Mouse (Mus musculus) CD4-positive, CD25-positive, alpha-beta regulatory T cell, adult 2 months (primary cell): ENCODE data around the gene Prss32.
"Not testable (repeated sequence)": the region's sequence is repeated elsewhere in the genome, so short reads cannot be mapped to it uniquely, and the experiment has no call there.

Experiments
- DNase-seq: peaks from one replicate; pipeline ENCODE4 v3.0.0-alpha.2; 2012; ENCODE audit warnings: low read depth, low spot score

Prss32 gene

DNA sequence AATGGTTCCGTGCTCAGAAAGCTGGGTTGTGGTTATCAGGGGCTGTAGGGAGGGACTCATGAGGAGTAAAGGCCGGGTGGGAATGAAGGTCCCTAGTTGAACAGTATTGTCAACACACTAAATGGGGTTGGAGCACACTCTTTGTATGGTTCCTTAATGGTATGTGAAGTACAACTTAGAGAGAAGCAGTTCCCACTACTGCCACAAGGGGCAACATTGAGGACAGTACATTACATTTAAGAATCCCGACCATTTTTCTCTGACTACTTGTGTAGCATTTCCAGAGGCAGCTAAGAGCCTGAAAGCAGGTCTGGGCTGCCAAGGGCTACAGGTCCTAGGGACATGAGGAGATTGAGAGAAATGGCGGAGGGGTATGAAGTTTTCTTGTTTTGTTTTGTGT lies 2.5 kb upstream of the Prss32 start:
- peak; percentile 87 for DNase-seq

DNA sequence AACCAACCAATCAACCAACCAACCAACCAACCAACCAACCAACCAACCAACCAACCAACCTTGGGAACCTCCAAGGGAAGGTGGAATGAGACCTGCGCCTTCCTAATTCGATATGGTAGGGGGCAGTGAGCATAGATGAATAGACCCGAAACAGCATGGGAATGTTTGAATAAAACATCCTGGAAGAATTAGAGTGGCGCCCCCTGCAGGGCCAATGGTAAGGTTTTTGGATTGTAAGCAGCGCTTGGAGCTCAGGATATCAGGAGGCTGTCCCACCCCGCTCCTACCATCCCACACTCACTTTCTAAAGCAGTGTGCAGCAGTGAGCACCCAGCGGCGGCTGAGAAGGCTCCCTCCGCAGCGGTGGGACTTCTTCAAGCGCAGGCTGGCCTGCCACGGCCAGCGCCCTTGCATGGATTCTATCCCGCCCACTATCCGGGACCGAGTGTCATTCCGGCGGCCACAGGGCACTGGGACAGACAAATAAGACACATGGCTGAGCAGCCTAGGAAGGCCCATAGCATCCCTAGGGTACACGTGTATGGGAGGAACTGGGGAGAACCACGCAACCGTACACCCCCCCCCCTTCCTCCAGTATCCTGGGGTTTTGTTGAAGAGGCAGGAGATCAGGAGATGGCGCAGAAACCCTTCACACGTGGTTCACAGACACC lies 379 bp upstream of the Prss32 start:
- peak; percentile 58 for DNase-seq

DNA sequence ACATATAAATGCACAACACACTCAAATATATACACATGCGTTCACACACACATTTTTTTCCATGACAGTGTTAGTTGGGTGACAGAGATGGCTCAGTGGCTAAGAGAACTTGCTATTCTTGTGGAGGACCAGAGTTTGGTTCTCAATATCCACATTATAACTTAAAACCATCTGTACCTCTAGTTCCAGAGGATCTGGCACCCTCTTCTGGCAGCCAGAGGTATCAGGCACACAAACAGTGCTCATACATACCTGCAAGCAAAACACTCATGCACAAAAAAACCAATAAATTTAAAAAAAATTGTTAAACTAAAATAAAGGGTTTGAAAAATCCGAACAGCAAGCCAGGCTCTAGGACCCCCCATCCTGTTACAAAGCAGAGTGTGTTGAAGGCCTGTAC lies 6.4 kb downstream of the Prss32 start:
- DNase-seq = peak; percentile 35

DNA sequence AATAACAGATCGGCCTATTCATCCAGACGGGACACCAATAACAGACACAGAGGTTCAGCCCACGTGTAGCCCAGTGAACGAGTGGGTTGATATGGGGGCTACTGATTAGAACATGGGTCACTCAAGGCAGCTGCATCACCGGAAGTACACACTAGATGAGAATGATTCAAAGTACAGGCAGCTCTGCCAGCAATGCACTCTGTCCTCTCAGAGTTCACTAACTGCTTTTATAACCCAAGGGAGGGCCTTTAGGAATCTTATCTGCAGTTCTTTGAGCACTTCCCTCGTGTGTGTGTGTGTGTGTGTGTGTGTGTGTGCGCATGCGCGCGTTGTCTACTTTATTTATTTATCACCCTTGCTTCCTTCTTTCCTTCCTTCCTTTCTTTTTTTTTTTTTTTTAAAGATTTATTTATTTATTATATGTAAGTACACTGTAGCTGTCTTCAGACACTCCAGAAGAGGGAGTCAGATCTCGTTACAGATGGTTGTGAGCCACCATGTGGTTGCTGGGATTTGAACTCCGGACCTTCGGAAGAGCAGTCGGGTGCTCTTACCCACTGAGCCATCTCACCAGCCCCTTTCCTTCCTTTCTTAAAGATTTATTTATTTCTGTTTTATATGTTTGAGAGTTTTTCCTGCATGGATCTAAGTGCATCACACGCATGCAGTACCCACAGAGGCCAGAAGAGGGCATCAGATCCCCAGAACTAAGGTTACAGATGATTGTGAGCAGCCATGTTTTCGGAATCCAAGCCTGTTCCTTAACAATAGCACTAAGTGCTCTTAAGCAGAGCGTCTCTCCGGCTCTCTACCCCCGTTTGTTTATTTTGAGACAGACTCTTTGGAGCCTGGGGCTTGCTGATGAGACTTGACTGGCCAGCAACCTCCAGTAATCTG lies 7.4 kb downstream of the Prss32 start:
- peak; percentile 81 for DNase-seq

DNA sequence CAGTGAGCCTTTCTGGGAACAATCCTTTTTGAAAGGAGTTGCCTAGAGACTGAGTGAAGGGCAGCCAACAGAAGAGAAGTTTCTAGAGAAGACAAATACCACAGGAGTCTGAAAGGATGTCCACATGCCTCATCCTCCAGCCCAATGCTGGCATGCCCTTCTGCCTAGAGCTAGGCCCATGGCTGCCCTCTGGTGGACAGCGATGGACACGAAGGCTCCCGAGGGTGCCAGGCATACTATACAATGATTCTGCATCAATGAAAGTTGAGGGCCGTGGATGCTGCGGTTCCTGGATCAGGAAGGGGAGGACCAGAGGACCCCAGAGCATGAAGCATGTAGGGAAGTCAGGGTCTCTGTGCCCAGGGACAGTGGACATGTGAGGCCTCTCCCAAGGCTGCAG lies 9.6 kb downstream of the Prss32 start:
- peak; percentile 73 for DNase-seq

DNA sequence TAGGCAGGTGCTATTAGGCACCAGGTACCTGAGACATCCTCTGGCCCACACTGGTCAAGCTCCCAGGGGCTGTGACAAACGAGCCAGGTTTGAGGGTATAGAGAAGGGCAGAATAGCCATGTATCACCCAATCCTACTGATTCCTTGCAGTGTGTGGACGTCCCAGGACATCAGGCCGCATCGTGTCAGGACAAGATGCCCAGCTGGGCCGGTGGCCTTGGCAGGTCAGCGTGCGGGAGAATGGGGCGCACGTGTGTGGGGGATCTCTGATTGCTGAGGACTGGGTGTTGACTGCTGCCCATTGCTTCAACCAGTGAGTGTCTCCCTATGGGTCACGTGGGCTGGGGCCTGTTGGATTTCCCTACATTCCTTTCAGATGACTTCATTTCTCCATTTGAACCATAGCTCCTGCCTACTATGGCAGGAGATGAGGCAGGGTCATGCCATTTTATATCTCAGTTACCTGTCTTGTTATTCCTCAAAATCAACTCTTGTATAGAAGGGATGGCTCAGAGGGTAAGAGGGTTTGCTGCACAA lies 10.6 kb downstream of the Prss32 start:
- no peak for DNase-seq

DNA sequence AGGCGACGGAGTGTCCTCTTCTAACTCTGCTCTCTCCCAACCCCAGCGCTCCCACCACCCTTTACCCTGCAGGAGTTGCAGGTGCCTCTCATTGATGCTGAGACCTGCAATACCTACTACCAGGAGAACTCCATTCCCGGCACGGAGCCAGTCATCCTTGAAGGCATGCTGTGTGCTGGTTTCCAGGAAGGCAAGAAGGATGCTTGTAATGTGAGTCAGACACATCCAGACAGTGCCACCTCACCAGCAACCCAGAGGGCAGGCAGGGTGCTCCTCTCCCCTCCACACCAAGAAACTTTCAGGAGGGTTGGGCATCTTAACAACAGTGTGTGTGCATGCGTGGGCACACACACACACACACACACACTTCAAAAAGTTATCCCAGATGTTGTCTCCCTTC lies 13.5 kb downstream of the Prss32 start:
- DNase-seq = no peak

DNA sequence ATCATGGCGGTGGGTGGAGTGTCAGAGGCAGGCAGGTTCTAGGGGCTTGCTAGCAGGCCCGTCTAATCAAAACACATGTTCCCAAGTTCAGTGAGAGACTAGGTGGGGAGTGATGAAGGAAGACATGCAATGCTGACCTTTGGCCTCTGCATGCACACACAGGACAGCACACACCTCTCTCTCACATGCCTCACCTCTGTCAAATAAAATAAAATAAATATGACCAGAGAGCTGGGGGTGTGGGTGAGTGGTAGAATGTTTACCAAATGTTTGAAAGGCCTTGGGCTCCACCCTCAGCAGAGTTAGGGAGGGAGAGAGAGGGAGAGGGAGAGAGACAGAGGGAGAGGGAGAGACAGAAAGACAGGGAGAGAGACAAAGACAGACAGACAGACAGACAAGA lies 14.3 kb downstream of the Prss32 start:
- DNase-seq = no peak

DNA sequence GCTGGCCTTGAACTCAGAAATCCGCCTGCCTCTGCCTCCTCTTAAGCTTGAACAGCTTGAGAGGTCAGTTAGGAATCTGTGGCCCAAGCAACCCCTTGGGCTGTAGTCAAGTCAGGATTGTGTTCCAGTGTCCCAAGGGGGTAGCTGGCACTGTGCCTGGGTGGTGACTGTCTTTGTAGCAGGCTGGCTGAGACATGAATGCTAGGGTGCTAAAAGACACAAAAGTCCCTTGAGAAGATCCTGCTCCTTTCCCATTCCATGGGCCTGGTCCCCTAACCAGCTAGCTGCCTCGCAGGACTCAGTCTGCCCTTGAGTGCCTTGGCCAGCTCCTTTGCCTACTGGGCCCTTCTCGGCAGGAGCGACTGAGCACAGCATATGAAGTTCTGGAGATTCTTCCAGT lies 19.3 kb downstream of the Prss32 start:
- no peak for DNase-seq

DNA sequence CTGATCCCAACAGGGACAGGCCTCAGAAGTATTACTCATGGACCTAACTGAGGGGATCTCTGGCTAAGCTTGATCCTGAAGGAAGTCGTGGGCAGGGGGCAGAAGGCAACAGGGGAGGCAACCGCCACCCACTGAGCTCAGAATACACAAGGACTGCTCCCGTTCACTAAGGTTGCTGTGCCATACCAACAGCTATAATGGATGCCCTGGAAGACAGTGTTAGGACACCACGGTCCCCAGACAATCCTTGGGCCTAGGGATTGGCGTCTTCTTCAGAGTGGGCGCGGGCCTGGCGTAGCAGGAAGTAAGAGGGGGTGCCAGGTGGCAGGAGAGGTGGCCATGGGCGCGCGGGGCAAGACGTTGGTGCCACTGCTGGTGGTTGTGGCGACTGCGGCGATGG lies 24.1 kb downstream of the Prss32 start, which contains the start of gene Prss21:
TSS of gene Prss21 (plus strand) at position 301 of the 400 bp plus-strand sequence.
- DNase-seq = no peak

DNA sequence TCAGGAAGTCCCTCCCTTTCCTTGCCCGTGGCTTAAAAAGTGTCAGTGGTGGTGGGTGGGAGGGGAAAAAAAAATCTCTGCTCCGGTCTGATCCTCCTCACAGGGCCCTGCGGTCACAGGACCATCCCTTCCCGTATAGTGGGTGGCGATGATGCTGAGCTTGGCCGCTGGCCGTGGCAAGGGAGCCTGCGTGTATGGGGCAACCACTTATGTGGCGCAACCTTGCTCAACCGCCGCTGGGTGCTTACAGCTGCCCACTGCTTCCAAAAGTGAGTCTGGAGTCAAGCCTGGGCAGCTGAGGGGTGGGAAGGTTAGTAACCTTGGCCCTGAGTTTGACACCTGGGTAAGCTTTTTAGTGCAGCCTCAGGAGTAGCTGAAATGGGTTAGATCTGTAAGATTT lies 24.9 kb downstream of the Prss32 start:
- DNase-seq = no peak

DNA sequence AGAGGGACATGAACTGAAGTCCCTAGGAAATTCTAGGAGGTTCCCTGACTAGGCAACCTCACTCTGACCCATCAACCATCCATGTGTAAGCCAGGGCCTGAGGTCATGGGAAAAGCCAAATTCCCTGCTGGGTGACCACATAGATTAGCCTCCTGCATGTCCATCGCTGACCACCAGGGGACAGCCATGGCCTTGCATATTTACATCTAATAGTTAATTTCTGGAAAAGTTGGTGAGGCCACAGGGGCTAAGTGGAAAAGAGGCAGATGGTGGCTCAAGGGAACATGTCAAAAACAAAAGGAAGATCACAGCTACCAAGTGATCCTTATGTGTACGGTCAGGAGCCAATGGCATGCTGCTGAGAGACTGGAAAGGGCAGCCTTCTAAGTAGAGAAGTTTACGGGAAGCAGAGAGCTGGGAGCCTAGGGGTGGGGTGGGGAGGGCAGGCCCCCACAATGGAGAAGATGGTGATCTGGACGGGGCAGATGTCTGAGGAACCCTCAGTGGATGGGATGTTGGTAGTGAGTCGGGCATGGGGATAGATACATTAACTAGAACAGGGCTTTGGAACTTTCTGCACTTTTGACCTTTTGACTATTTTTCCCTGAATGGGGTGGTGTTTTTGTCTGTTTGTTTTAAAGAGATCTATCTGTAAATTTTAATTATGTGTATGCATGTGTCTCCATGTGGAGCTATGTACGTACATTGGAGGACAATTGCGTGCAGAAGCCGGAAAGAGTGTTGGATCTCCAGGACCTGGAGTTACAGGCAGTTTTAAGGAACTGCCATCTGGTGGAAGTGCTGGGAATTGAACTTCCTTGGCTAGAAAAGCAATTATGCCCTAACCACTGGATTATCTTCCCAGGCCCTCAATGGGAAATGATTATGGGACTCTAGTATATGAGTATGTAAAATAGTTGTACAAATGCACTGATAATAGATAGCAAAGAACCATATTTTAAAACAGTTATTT lies 30.5 kb downstream of the Prss32 start:
- DNase-seq = peak; percentile 39

DNA sequence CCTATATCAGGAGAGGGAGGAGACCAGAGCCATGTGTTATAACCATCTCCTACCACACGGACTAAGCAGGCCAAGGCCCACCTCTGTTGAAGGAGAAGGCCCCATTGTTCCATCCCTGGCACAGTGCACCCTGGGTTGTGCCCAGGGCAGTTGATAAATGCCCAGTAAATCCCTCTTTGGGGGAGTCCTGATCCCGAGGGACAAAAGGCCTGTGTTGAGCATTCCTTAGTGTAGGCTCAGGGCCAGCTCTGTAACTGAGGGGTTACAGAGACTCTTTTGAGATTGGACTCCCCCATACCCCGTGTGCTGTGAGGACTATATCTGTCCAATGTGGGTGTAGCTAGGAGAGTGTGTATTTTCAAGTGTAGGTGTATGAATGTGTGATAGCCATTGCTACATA lies 33.1 kb downstream of the Prss32 start:
- DNase-seq = no peak

DNA sequence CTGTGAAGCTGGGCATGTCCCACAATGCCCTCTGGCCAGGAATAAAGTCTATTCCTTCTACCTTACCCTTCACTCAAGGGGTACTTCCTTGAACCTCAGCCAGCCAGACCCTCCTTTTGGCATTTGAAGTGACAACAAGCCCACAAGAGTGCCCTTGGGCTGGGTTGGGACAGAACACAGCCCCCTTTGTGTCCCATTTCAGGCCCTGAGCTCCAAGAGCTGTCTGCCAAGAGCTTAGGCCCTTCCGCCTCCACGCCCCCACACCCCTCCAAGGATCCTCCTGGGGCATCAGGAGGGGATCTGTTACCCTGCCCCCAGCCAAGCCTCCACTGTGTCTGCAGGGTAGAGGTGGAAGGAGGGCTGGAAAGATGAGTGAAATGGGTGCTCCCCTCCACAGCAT lies 33.5 kb downstream of the Prss32 start:
- DNase-seq = no peak

DNA sequence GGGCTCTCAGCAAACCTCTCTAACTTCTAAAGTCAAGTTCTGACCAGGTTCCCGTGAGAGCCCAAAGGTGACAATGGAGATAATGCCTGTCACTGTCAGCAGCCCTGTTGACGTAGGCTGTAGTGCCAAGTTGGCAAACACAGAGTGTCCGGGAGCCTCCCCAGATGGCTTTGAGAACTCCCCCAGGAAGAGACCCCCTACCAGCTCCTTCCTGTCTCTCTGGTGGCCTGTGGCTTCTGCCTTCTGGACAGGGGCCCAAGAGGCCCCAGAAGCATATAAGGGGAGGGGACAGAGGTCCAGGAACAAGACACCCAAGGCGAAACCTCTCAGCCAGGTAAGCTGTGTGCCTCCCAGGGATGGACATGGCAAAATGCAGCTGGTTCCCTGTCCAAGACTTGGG lies 36.9 kb downstream of the Prss32 start, which contains the start of the genes Dcpp1 and Dcpp2:
TSS of gene Dcpp1 (plus strand) at position 301 of the 400 bp plus-strand sequence.
TSS of gene Dcpp2 (plus strand) at position 305 of the 400 bp plus-strand sequence.
- not testable (repeated sequence) for DNase-seq
